Mouse (Mus musculus): ENCODE data around the gene Calm3. TPM values are rescaled to one million over a fixed set of nuclear protein-coding genes. Genes with fewer than 3 reads are reported as not detected.
A peak's percentile ranks its signal among the peaks of the same experiment; 100 is the strongest.
"Not testable (repeated sequence)": the region's sequence is repeated elsewhere in the genome, so short reads cannot be mapped to it uniquely, and the experiment has no call there.

The Calm3 gene
- total and polyA plus RNA-seq, 2 experiments = 72.0 to 77.4 TPM

- no peak for TF ChIP-seq POLR2A (IDR thresholded peaks at IDR 0.05; ENCODE audit: extremely low read depth, insufficient read depth, low read length)
- no peak for TF ChIP-seq CTCF (IDR thresholded peaks at IDR 0.05; ENCODE audit: low read depth, low read length)
- no peaks in the 10 kb centered on the region for H3K36me3 ChIP-seq (ENCODE audit: control insufficient read depth, insufficient read depth, low read length)
- no peaks in the 10 kb centered on the region for H3K79me2 ChIP-seq (ENCODE audit: control insufficient read depth, insufficient read depth, low read length)
- no peak overlapping the region for H3K9ac ChIP-seq (ENCODE audit: low read depth, low read length)
- H3K27ac ChIP-seq (replicated peaks; ENCODE audit: insufficient read depth, low read depth, low read length) = no peak overlapping the region
- no peak overlapping the region for H3K4me3 ChIP-seq (ENCODE audit: insufficient read depth, low read depth, low read length)
- no peak for DNase-seq (ENCODE audit: extremely low read depth, low read depth, low spot score)
- no peaks in the 10 kb centered on the region for H3K4me1 ChIP-seq (ENCODE audit: control insufficient read depth, insufficient read depth, low read length)
- 79% methylated on average over 15 of the region's 15 CpGs for WGBS
- no peaks in the 10 kb centered on the region for H3K27me3 ChIP-seq (ENCODE audit: control insufficient read depth, insufficient read depth, low read length)
These were observed 32.7 kb upstream of the Calm3 start for GRCm38 (mm10) chr7:16956410-16957265.

DNA sequence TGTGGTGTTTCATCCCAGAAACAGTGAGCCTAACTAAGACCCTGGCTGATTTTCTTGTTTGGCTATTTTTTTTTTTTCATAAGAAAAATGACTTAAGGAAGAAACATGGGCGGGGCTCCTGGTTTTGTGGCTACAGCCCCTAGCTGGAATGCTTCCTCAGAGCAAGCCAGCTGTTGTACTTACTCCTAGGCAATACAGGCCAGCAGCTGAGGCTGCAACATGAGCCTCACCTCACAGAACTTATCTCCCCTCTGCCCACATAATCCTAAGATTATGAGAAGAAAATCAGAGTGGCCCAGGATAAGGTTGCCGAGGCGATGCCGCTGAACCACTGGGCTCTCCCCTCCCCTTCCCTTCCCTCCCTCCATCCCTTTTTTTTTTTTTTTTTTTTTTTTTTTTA lies 31.8 kb upstream of the Calm3 start:
- H3K4me1 ChIP-seq (ENCODE audit: control insufficient read depth, insufficient read depth, low read length) = no peaks in the 10 kb centered on the region
- H3K36me3 ChIP-seq (ENCODE audit: control insufficient read depth, insufficient read depth, low read length) = no peaks in the 10 kb centered on the region
- no peak for TF ChIP-seq POLR2A (IDR thresholded peaks at IDR 0.05; ENCODE audit: extremely low read depth, insufficient read depth, low read length)
- no peak for TF ChIP-seq CTCF (IDR thresholded peaks at IDR 0.05; ENCODE audit: low read depth, low read length)
- no peaks in the 10 kb centered on the region for H3K27me3 ChIP-seq (ENCODE audit: control insufficient read depth, insufficient read depth, low read length)
- H3K4me3 ChIP-seq (ENCODE audit: insufficient read depth, low read depth, low read length) = no peak overlapping the region
- WGBS = 83% methylated on average over 4 of the region's 4 CpGs
- no peak for DNase-seq (ENCODE audit: extremely low read depth, low read depth, low spot score)
- H3K79me2 ChIP-seq (ENCODE audit: control insufficient read depth, insufficient read depth, low read length) = no peaks in the 10 kb centered on the region
- no peak overlapping the region for H3K9ac ChIP-seq (ENCODE audit: low read depth, low read length)
- no peak overlapping the region for H3K27ac ChIP-seq (replicated peaks; ENCODE audit: insufficient read depth, low read depth, low read length)

DNA sequence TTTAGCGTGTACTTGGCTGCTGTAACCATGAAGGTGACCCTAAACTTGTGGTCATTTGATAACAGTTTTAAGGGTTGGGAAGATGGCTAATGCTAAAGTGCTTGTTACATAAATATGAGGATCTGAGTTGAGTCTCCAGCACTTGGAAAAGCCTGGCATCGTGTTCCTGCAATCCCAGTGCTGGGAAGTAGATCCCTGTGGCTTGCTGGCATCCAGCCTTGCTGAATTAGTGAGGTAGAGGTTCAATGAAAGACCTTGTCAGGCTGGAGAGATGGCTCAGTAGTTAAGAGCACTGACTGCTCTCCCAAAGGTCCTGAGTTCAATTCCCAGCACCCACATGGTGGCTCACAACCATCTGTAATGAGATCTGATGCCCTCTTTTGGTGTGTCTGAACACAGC lies 29.9 kb upstream of the Calm3 start:
- H3K9ac ChIP-seq (ENCODE audit: low read depth, low read length); H3K79me2 ChIP-seq (ENCODE audit: control insufficient read depth, insufficient read depth, low read length); H3K27me3 ChIP-seq (ENCODE audit: control insufficient read depth, insufficient read depth, low read length); H3K27ac ChIP-seq (replicated peaks; ENCODE audit: insufficient read depth, low read depth, low read length); DNase-seq (ENCODE audit: extremely low read depth, low read depth, low spot score); H3K4me3 ChIP-seq (ENCODE audit: insufficient read depth, low read depth, low read length); H3K4me1 ChIP-seq (ENCODE audit: control insufficient read depth, insufficient read depth, low read length); H3K36me3 ChIP-seq (ENCODE audit: control insufficient read depth, insufficient read depth, low read length): not testable (repeated sequence)
- WGBS = 73% methylated on average over 2 of the region's 2 CpGs

GRCm38 (mm10) chr7:16950861-16951635 lies 27.1 kb upstream of the Calm3 start:
- H3K4me3 ChIP-seq (ENCODE audit: insufficient read depth, low read depth, low read length) = no peak overlapping the region
- no peaks in the 10 kb centered on the region for H3K79me2 ChIP-seq (ENCODE audit: control insufficient read depth, insufficient read depth, low read length)
- TF ChIP-seq POLR2A (IDR thresholded peaks at IDR 0.05; ENCODE audit: extremely low read depth, insufficient read depth, low read length) (no peak), CTCF (IDR thresholded peaks at IDR 0.05; ENCODE audit: low read depth, low read length) (peak; percentile 87)
- peak; percentile 22 for DNase-seq (ENCODE audit: extremely low read depth, low read depth, low spot score)
- 24% methylated on average over 18 of the region's 18 CpGs for WGBS
- no peak overlapping the region for H3K27ac ChIP-seq (replicated peaks; ENCODE audit: insufficient read depth, low read depth, low read length)
- H3K27me3 ChIP-seq (ENCODE audit: control insufficient read depth, insufficient read depth, low read length) = peaks cover 4% of the 10 kb centered on the region; the same call in 1 of the 2 replicates
- H3K4me1 ChIP-seq (ENCODE audit: control insufficient read depth, insufficient read depth, low read length) = peaks cover 3% of the 10 kb centered on the region; the same call in 1 of the 2 replicates
- no peaks in the 10 kb centered on the region for H3K36me3 ChIP-seq (ENCODE audit: control insufficient read depth, insufficient read depth, low read length)
- no peak overlapping the region for H3K9ac ChIP-seq (ENCODE audit: low read depth, low read length)

- H3K4me3 ChIP-seq (ENCODE audit: insufficient read depth, low read depth, low read length) = no peak overlapping the region
- H3K79me2 ChIP-seq (ENCODE audit: control insufficient read depth, insufficient read depth, low read length) = no peaks in the 10 kb centered on the region
- 10% methylated on average over 29 of the region's 29 CpGs for WGBS
- H3K9ac ChIP-seq (ENCODE audit: low read depth, low read length) = no peak overlapping the region
- H3K27me3 ChIP-seq (ENCODE audit: control insufficient read depth, insufficient read depth, low read length) = peaks cover 10% of the 10 kb centered on the region; the same call in 1 of the 2 replicates
- no peak overlapping the region for H3K27ac ChIP-seq (replicated peaks; ENCODE audit: insufficient read depth, low read depth, low read length)
- TF ChIP-seq CTCF (IDR thresholded peaks at IDR 0.05; ENCODE audit: low read depth, low read length) = peak; percentile 97
- TF ChIP-seq POLR2A (IDR thresholded peaks at IDR 0.05; ENCODE audit: extremely low read depth, insufficient read depth, low read length) = no peak
- no peaks in the 10 kb centered on the region for H3K36me3 ChIP-seq (ENCODE audit: control insufficient read depth, insufficient read depth, low read length)
- peak; percentile 19 for DNase-seq (ENCODE audit: extremely low read depth, low read depth, low spot score)
- H3K4me1 ChIP-seq (ENCODE audit: control insufficient read depth, insufficient read depth, low read length) = peaks cover 3% of the 10 kb centered on the region; the same call in 1 of the 2 replicates
These were observed 26.3 kb upstream of the Calm3 start for GRCm38 (mm10) chr7:16949908-16950841.
